Mouse (Mus musculus) inflammation-experienced regulatory T-cells, adult 6 months (primary cell): ENCODE measurements at regions not wholly inside any gene's neighbourhood (a gene's known extent, or its start where the extent isn't known, plus 50 kb on each side); places are given as distances from the start of the nearest gene placed in this dataset.

ENCODE experiments used
- ATAC-seq: one replicate; pipeline ENCODE4 v1.8.0; 2017

DNA sequence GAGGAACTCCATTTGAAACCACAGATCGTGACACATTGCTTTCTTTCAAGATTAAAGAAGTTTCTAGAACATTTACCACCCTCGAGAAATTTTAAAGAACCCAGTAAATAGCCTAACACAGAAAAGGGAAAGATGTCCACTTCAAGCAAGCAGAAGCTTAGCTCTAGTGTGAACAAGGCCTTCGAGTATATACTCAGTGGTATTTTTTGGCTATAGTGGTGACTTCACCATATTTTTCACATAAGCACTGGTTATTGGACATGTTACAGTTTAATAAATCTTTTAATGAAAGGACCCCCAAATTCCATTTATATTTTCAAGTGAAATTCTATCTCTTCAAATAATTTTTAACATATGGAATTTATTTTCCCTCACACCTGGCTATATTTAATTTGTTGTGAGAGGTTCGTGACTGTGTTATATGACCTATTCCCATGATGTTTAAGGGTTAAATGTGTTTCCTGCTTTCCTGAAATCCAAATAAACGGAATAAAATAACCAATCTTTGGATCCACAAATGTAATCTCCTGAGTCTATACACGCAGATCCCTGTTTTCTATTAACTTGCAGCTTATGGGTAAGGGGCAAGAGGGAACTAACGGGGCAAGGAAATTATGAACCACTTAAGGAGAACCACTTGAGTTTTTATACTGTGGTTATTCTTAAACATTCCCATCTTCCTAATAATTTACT, 60.6 kb upstream of the Tas2r134 start:
- ATAC-seq: no peak

- no peak for ATAC-seq
Measured at GRCm38 (mm10) chr2:51563881-51564280, 63.4 kb upstream of the Tas2r134 start.

- ATAC-seq: no peak
Measured at GRCm38 (mm10) chr2:51563240-51563639, 64.1 kb upstream of the Tas2r134 start.

- no peak for ATAC-seq
Measured at GRCm38 (mm10) chr2:51550863-51551262, 76.4 kb upstream of the Tas2r134 start.

GRCm38 (mm10) chr2:51549125-51549524, 78.2 kb upstream of the Tas2r134 start:
- no peak for ATAC-seq

DNA sequence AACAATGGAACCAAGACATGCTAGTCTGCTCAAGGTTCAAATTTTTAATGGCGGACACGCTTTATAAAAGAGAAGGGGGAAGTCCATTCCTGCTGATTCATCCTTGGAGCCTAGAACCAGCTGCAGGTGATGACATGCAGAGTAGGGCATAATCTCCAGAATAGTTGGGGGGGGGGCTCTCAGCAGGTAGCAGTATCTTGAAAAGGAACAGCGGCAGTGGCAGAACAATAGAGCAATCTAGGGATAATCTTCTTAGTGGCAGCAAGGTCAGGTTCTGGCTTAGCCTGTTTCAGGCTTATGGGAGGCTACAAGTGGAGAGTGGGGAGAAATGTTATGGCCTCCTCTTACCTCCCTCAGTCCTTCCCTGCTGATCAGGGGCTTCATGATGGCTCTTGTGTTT, 81.1 kb upstream of the Tas2r134 start:
- no peak for ATAC-seq

DNA sequence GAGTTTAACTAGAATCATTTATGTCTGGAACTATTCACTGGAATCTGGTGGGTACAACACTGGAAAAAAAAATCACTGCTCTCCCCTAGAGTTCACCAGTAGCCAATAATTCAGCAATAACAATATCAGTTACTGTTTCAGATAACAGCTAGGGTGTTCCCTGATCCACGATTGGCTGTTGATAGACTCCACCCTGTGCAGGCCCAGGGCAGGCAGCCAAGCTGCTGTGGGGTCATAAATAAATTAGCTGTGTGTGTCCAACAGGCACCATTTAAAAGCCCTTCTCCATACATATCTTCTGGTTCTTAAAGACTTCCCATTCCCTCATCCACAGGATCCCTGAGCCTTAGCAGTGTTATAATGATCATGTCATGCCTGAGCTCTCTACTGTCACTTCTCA, 83.4 kb upstream of the Tas2r134 start:
- no peak for ATAC-seq

- ATAC-seq: no peak
Measured at GRCm38 (mm10) chr2:51542272-51542671, 85.0 kb upstream of the Tas2r134 start.

GRCm38 (mm10) chr2:51532709-51533414, 94.4 kb upstream of the Tas2r134 start:
- ATAC-seq: no peak

DNA sequence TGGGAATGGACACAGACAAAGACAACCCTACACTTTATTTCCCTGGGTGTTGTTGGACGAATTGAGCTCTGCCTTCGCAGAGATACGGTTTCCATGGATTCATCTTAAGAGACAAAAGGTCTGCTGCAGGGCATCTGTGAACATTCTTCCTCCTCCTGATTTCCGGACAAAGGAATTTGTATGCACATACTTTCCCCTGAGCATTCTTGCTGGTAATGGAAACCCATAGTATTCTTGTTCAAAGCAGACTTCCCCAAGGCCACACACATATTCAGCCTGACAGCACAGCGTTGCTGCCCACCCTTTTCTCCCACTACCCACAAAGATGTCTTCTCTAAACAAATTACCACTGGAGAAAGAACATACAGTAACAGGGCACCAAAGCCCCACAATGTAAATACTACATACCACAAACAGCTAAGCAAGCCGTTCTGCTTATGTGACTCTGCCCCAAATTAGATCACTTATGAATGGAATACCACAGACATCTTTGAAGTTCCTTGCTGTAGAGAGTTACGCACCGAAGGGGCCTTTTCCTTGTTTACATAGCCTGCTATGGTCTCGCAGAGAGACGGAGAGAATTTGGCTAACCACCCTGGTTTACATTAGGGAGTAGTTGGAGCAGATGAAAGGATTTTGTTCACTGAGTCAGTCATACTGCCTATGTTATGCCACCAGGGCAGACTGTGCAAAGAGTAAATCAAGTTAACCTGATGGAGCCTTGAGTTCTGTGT, 96.0 kb upstream of the Tas2r134 start:
- ATAC-seq: no peak

- no peak for ATAC-seq
Measured at GRCm38 (mm10) chr2:51522766-51523165, 104.5 kb upstream of the Tas2r134 start.

GRCm38 (mm10) chr2:51509220-51510011, 117.9 kb upstream of the Tas2r134 start:
- no peak for ATAC-seq

GRCm38 (mm10) chr2:51497896-51498295, 129.4 kb upstream of the Tas2r134 start:
- ATAC-seq: no peak

GRCm38 (mm10) chr2:51473753-51474152, 153.6 kb upstream of the Tas2r134 start:
- no peak for ATAC-seq

- no peak for ATAC-seq
Measured at GRCm38 (mm10) chr2:51467027-51467694, 160.2 kb upstream of the Tas2r134 start.

GRCm38 (mm10) chr2:51466003-51466402, 161.3 kb upstream of the Tas2r134 start:
- ATAC-seq: no peak

- ATAC-seq: no peak
Measured at GRCm38 (mm10) chr2:51465576-51465975, 161.7 kb upstream of the Tas2r134 start.

DNA sequence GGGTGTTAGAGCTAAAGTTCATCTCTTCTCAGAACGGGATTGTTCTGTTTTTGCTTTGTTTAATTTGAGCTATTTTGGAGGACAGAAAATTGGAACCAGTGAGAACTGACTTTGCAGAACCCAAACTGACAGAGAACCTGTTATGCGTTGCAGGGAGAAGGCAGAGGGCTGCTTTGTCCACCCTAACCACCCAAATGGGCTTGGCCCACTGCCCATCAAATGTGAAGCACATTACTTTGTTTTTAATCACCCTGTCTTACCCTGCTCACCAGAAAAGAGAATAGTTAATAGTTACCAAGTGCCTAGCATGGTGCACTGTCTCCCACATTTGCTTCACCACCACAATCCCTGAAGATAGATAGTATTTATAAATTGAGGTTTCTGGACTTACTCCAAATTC, 163.0 kb upstream of the Tas2r134 start:
- ATAC-seq: no peak

DNA sequence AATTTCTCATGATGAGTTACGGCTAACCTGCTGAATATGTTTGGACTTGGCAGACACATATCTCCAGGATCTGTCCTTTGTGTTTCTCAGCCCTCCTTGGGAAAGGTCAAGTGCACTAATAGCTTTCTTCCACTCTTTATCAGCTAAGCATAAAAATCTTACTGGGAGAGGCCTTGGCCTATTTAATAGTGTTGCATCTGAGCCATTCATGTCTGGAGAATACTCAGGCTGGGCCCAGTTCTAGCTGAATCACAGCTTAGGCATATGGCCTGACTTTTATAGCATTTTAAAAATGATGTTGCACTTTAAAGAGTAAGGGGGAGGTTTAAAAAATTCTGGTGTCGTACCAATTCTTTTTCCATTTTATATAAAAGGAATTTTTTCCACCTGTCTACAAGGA, 166.4 kb upstream of the Tas2r134 start:
- ATAC-seq: no peak

DNA sequence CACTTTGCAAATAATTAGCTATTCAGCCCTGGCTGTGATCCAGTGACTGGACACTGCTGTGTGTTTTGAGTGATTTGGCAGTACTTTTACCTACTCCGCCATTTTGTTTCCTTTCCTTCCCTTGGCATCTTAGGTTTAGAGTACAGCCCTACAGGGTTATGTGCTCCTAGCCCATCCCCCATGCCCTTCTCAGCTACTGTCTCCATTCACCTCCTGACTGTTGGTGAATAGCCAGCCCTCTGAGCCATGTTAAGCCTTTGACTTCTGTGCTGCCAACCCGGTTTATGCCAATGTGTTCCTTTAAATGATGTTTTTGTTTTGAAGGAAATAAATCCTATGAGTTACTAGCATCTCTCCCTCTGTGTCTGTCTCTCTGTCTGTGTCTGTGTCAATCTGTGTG, 167.8 kb upstream of the Tas2r134 start:
- no peak for ATAC-seq

- no peak for ATAC-seq
Measured at GRCm38 (mm10) chr2:51457717-51458116, 169.6 kb upstream of the Tas2r134 start.

- no peak for ATAC-seq
Measured at GRCm38 (mm10) chr2:51452816-51453215, 174.5 kb upstream of the Tas2r134 start.
